8 mouse cellular contexts compared by ENCODE assay signal in genomic region chr5:128976266-128976665, GRCm38 (mm10). TPM values are rescaled to one million over a fixed set of nuclear protein-coding genes. Genes with fewer than 3 reads are reported as not detected.
A peak's percentile ranks its signal among the peaks of the same experiment; 100 is the strongest.
DNase-seq lines count a peak whose midpoint lies in the region; ATAC-seq and TF ChIP-seq lines count a peak whose summit lies in the region.

No protein-coding gene starts in this region.

- H3K4me1 ChIP-seq in midbrain, embryonic 10.5 days: peaks cover 23% of the 10 kb centered on the region
- H3K4me1 ChIP-seq in midbrain, embryonic 13.5 days (replicated peaks): peaks cover 3% of the 10 kb centered on the region; the same call in 1 of the 2 replicates
- H3K4me1 ChIP-seq in liver, embryonic 14.5 days (replicated peaks; ENCODE audit: control insufficient read depth in 2 of 2, insufficient read depth in 2 of 2, low read length in 1 of 2): 0 out of 4 replicates have a peak, but pooled peaks cover 0 to under 1% of the 10 kb centered on the region in 2 experiments

- H3K27me3 ChIP-seq in midbrain, embryonic 10.5 days (ENCODE audit: low read depth, poor library complexity, severe bottlenecking): no peaks in the 10 kb centered on the region
- no peaks in the 10 kb centered on the region for H3K27me3 ChIP-seq in midbrain, embryonic 13.5 days
- no peaks in the 10 kb centered on the region for H3K27me3 ChIP-seq in liver, embryonic 14.5 days (ENCODE audit: control insufficient read depth, insufficient read depth, low read length)

- no peak for TF ChIP-seq EP300 in liver, embryonic 14.5 days (IDR thresholded peaks at IDR 0.05; ENCODE audit: low read depth)

- TF ChIP-seq CTCF in liver, embryonic 14.5 days (IDR thresholded peaks at IDR 0.05; ENCODE audit: low read depth): peak; percentile 82

- no peak overlapping the region for H3K4me3 ChIP-seq in midbrain, embryonic 10.5 days
- H3K4me3 ChIP-seq in midbrain, embryonic 13.5 days (replicated peaks): no peak overlapping the region
- H3K4me3 ChIP-seq in liver, embryonic 14.5 days (ENCODE audit: insufficient read depth in 1 of 2, low read depth in 2 of 2, low read length in 2 of 2): no peak overlapping the region

- 16% methylated on average over 4 of the region's 4 CpGs for WGBS in midbrain, embryonic 10.5 days
- WGBS in midbrain, embryonic 13.5 days: 9% methylated on average over 4 of the region's 4 CpGs
- WGBS in liver, embryonic 14.5 days (ENCODE audit: insufficient replicate concordance): 21% methylated on average over 4 of the region's 4 CpGs

- H3K4me2 ChIP-seq in midbrain, embryonic 13.5 days (replicated peaks): no peak overlapping the region
- H3K4me2 ChIP-seq in liver, embryonic 14.5 days (ENCODE audit: low read depth): no peak overlapping the region

- no peak; the same call in 1 of the 2 replicates for ATAC-seq in midbrain, embryonic 13.5 days
- ATAC-seq in liver, embryonic 14.5 days (ENCODE audit: insufficient read depth): no peak

- H3K27ac ChIP-seq in midbrain, embryonic 10.5 days (replicated peaks): no peak overlapping the region; the same call in 1 of the 2 replicates
- no peak overlapping the region for H3K27ac ChIP-seq in midbrain, embryonic 13.5 days
- no peak overlapping the region for H3K27ac ChIP-seq in liver, embryonic 14.5 days

- DNase-seq in adrenal gland, adult 2 months: peak; percentile 46
- no peak for DNase-seq in adrenal gland, adult 8-10 months
- DNase-seq in midbrain, embryonic 10.5 days (ENCODE audit: low spot score): peak; percentile 79
- DNase-seq in embryo, embryonic 9.5 days (ENCODE audit: extremely low spot score): peak; percentile 65
- no peak for DNase-seq in liver, embryonic 14.5 days (ENCODE audit: low read depth in 3 of 3, low spot score in 3 of 3)
- DNase-seq in layer of hippocampus, adult 9-10 months (ENCODE audit: low spot score): no peak
- no peak for DNase-seq in gastrocnemius, postnatal 4 days (ENCODE audit: low spot score in 2 of 2)

- H3K9me3 ChIP-seq in midbrain, embryonic 10.5 days (replicated peaks): 0 out of 2 replicates have a peak, but pooled peaks cover 4% of the 10 kb centered on the region
- no peaks in the 10 kb centered on the region for H3K9me3 ChIP-seq in midbrain, embryonic 13.5 days
- no peaks in the 10 kb centered on the region for H3K9me3 ChIP-seq in liver, embryonic 14.5 days (ENCODE audit: control insufficient read depth, low read length)

- H3K9ac ChIP-seq in midbrain, embryonic 13.5 days (replicated peaks): no peak overlapping the region
- no peak overlapping the region for H3K9ac ChIP-seq in liver, embryonic 14.5 days (replicated peaks)

- H3K36me3 ChIP-seq in midbrain, embryonic 10.5 days: no peaks in the 10 kb centered on the region
- no peaks in the 10 kb centered on the region for H3K36me3 ChIP-seq in midbrain, embryonic 13.5 days
- H3K36me3 ChIP-seq in liver, embryonic 14.5 days (replicated peaks; ENCODE audit: control insufficient read depth, insufficient read depth, low read depth): no peaks in the 10 kb centered on the region

RNA-seq across cellular contexts. Expression of gene Rimbp2, which starts 23.0 kb away (rescaled TPM):
- 1 to 10 TPM; 3.8 to 7.9 TPM for total RNA-seq in adrenal gland, adult 2 months (2021)
- polyA plus RNA-seq in adrenal gland, adult 2 months (2012; rRNA removed): 2.0 and 3.6 TPM in 2 replicates
- 10 to 100 TPM in 2 of 4 experiments, 1 to 10 TPM in 2; 5.3 to 12.5 (median 9.7) TPM for total RNA-seq in adrenal gland, adult 8-10 months (2022)
- polyA plus RNA-seq in midbrain, embryonic 10.5 days (2016; fragmentation: Nextera tagmentation; extraction: Ambion mirVana): 0.42 and 0.76 TPM in 2 replicates
- 3.0 and 3.5 TPM in 2 replicates for polyA plus RNA-seq in midbrain, embryonic 13.5 days (2015; fragmentation: Nextera tagmentation; extraction: Ambion mirVana)
- 0.01 and 0.04 TPM in 2 replicates for polyA plus RNA-seq in liver, embryonic 14.5 days (2012; rRNA removed)
- not detected in 2 replicates for polyA plus RNA-seq in liver, embryonic 14.5 days (2014; fragmentation: Nextera tagmentation; extraction: Ambion mirVana)
- under 1 TPM; 0.20 to 0.21 TPM for total RNA-seq in gastrocnemius, postnatal 4 days (2021)

RNA-seq across cellular contexts. Expression of gene Stx2, which starts 32.1 kb away (rescaled TPM):
- total RNA-seq in adrenal gland, adult 2 months (2021): 10 to 100 TPM; 25.4 to 25.9 TPM
- 21.5 and 22.1 TPM in 2 replicates for polyA plus RNA-seq in adrenal gland, adult 2 months (2012; rRNA removed)
- total RNA-seq in adrenal gland, adult 8-10 months (2022): 10 to 100 TPM; 24.9 to 32.9 (median 26.9) TPM
- polyA plus RNA-seq in midbrain, embryonic 10.5 days (2016; fragmentation: Nextera tagmentation; extraction: Ambion mirVana): 26.5 and 26.6 TPM in 2 replicates
- polyA plus RNA-seq in midbrain, embryonic 13.5 days (2015; fragmentation: Nextera tagmentation; extraction: Ambion mirVana): 15.5 and 17.0 TPM in 2 replicates
- polyA plus RNA-seq in liver, embryonic 14.5 days (2012; rRNA removed): 66.6 and 75.0 TPM in 2 replicates
- polyA plus RNA-seq in liver, embryonic 14.5 days (2014; fragmentation: Nextera tagmentation; extraction: Ambion mirVana): 68.1 and 74.2 TPM in 2 replicates
- total RNA-seq in gastrocnemius, postnatal 4 days (2021): 10 to 100 TPM; 24.5 to 29.0 TPM

RNA-seq across cellular contexts. Expression of gene Ran, which starts 43.6 kb away (rescaled TPM):
- 100 to 1,000 TPM; 191 to 217 TPM for total RNA-seq in adrenal gland, adult 2 months (2021)
- polyA plus RNA-seq in adrenal gland, adult 2 months (2012; rRNA removed): 53.7 and 71.2 TPM in 2 replicates
- total RNA-seq in adrenal gland, adult 8-10 months (2022): 100 to 1,000 TPM; 137 to 213 (median 176) TPM
- 965 and 1,091 TPM in 2 replicates for polyA plus RNA-seq in midbrain, embryonic 10.5 days (2016; fragmentation: Nextera tagmentation; extraction: Ambion mirVana)
- polyA plus RNA-seq in midbrain, embryonic 13.5 days (2015; fragmentation: Nextera tagmentation; extraction: Ambion mirVana): 529 and 559 TPM in 2 replicates
- 221 and 273 TPM in 2 replicates for polyA plus RNA-seq in liver, embryonic 14.5 days (2012; rRNA removed)
- polyA plus RNA-seq in liver, embryonic 14.5 days (2014; fragmentation: Nextera tagmentation; extraction: Ambion mirVana): 461 and 495 TPM in 2 replicates
- 100 to 1,000 TPM; 105 to 111 TPM for total RNA-seq in gastrocnemius, postnatal 4 days (2021)

Comparison
In these comparisons a context has a peak if more than half of its experiments do, and no peak if none do; other contexts are left out.
1. DNase-seq: peak in adrenal gland, adult 2 months (single experiment), midbrain, embryonic 10.5 days (single experiment) and embryo, embryonic 9.5 days (single experiment); none in adrenal gland, adult 8-10 months (single experiment), liver, embryonic 14.5 days (0 of 3), layer of hippocampus, adult 9-10 months (single experiment) and gastrocnemius, postnatal 4 days (0 of 2).